Mouse (Mus musculus): Measurements from ENCODE around the gene Tmed5. TPM values are rescaled to one million over a fixed set of nuclear protein-coding genes. Genes with fewer than 3 reads are reported as not detected.

Tmed5 gene
- polyA plus RNA-seq, 1 experiment from 2014 or later, result 31.4 TPM

- Histone ChIP-seq H3K27me3 (ENCODE audit: low read depth, poor library complexity, severe bottlenecking) (no peaks in the 10 kb centered on the region), H3K36me3 (peaks cover 92% of the 10 kb centered on the region), H3K9me3 (replicated peaks) (no peaks in the 10 kb centered on the region), H3K4me3 (no peak overlapping the region), H3K27ac (replicated peaks) (no peak overlapping the region), H3K4me1 (no peaks in the 10 kb centered on the region)
- no peak for DNase-seq (ENCODE audit: low spot score)
- 44% methylated on average over 2 of the region's 2 CpGs for WGBS
These were observed 50.0 kb downstream of the Tmed5 start for GRCm38 (mm10) chr5:108082380-108082779.

GRCm38 (mm10) chr5:108079603-108080002, 52.8 kb downstream of the Tmed5 start:
- Histone ChIP-seq H3K4me1 (peaks cover 7% of the 10 kb centered on the region), H3K9me3 (replicated peaks) (no peaks in the 10 kb centered on the region; the same call in 1 of the 2 replicates), H3K27me3 (ENCODE audit: low read depth, poor library complexity, severe bottlenecking) (no peaks in the 10 kb centered on the region), H3K36me3 (peaks cover 92% of the 10 kb centered on the region), H3K4me3 (no peak overlapping the region), H3K27ac (replicated peaks) (no peak overlapping the region)
- no peak for DNase-seq (ENCODE audit: low spot score)

- Histone ChIP-seq H3K4me1 (peaks cover 7% of the 10 kb centered on the region), H3K27me3 (ENCODE audit: low read depth, poor library complexity, severe bottlenecking) (no peaks in the 10 kb centered on the region), H3K9me3 (replicated peaks) (no peaks in the 10 kb centered on the region; the same call in 1 of the 2 replicates), H3K27ac (replicated peaks) (no peak overlapping the region), H3K4me3 (no peak overlapping the region), H3K36me3 (peaks cover 94% of the 10 kb centered on the region)
- WGBS, result 50% methylated on average over 6 of the region's 6 CpGs
- DNase-seq (ENCODE audit: low spot score), result no peak
These were observed 55.4 kb downstream of the Tmed5 start for GRCm38 (mm10) chr5:108076833-108077540.

- no peaks in the 10 kb centered on the region; the same call in 1 of the 2 replicates for H3K9me3 ChIP-seq (replicated peaks)
- peaks cover 7% of the 10 kb centered on the region for H3K4me1 ChIP-seq
- H3K4me3 ChIP-seq, result no peak overlapping the region
- peaks cover 96% of the 10 kb centered on the region for H3K36me3 ChIP-seq
- no peaks in the 10 kb centered on the region for H3K27me3 ChIP-seq (ENCODE audit: low read depth, poor library complexity, severe bottlenecking)
- no peak for DNase-seq (ENCODE audit: low spot score)
- H3K27ac ChIP-seq (replicated peaks), result no peak overlapping the region
These were observed 56.2 kb downstream of the Tmed5 start for GRCm38 (mm10) chr5:108076241-108076640.

- no peak for DNase-seq (ENCODE audit: low spot score)
- no peaks in the 10 kb centered on the region for H3K27me3 ChIP-seq (ENCODE audit: low read depth, poor library complexity, severe bottlenecking)
- H3K9me3 ChIP-seq (replicated peaks), result no peaks in the 10 kb centered on the region; the same call in 1 of the 2 replicates
- peaks cover 12% of the 10 kb centered on the region for H3K4me1 ChIP-seq
- WGBS, result 86% methylated on average over 1 of the region's 1 CpGs
- no peak overlapping the region for H3K4me3 ChIP-seq
- H3K36me3 ChIP-seq, result peaks cover 100% of the 10 kb centered on the region
- no peak overlapping the region for H3K27ac ChIP-seq (replicated peaks)
These were observed 60.1 kb downstream of the Tmed5 start for GRCm38 (mm10) chr5:108072301-108072700.

- WGBS, result under 1% methylated on average over 59 of the region's 59 CpGs
- Histone ChIP-seq H3K4me3 (peak within 1 kb of the TSS; percentile 82), H3K27ac (replicated peaks) (peak within 1 kb of the TSS; percentile 96), H3K27me3 (ENCODE audit: low read depth, poor library complexity, severe bottlenecking) (no peaks in the 10 kb centered on the region), H3K4me1 (peaks cover 13% of the 10 kb centered on the region), H3K9me3 (replicated peaks) (no peaks in the 10 kb centered on the region; the same call in 1 of the 2 replicates), H3K36me3 (peaks cover 36% of the 10 kb centered on the region)
- DNase-seq (ENCODE audit: low spot score), result peak; percentile 96
These were observed 66.7 kb downstream of the Tmed5 start, which contains the start of gene Mtf2 for GRCm38 (mm10) chr5:108065465-108066411. Gene Mtf2, plus strand, starts transcription at chr5:108065674.

- Histone ChIP-seq H3K27ac (replicated peaks) (no peak overlapping the region), H3K27me3 (ENCODE audit: low read depth, poor library complexity, severe bottlenecking) (no peaks in the 10 kb centered on the region), H3K9me3 (replicated peaks) (no peaks in the 10 kb centered on the region), H3K36me3 (no peaks in the 10 kb centered on the region), H3K4me1 (no peaks in the 10 kb centered on the region), H3K4me3 (no peak overlapping the region)
- 92% methylated on average over 9 of the region's 9 CpGs for WGBS
- no peak for DNase-seq (ENCODE audit: low spot score)
These were observed 72.0 kb downstream of the Tmed5 start for GRCm38 (mm10) chr5:108060413-108060812.

Other genes starting within 250 kb of the Tmed5 start
- gene Rpl5, start 232.1 kb downstream of the Tmed5 start, polyA plus RNA-seq (2016; fragmentation: Nextera tagmentation; extraction: Ambion mirVana), result 79.8 and 89.8 TPM in 2 replicates
- gene Fam69a, start 145.5 kb downstream of the Tmed5 start, polyA plus RNA-seq (2016; fragmentation: Nextera tagmentation; extraction: Ambion mirVana), result 18.3 and 21.5 TPM in 2 replicates
- 136 and 146 TPM in 2 replicates for gene Mtf2, start 66.9 kb downstream of the Tmed5 start, polyA plus RNA-seq (2016; fragmentation: Nextera tagmentation; extraction: Ambion mirVana)
- 10.0 and 10.1 TPM in 2 replicates for gene Ccdc18, start 255 bp upstream of the Tmed5 start, polyA plus RNA-seq (2016; fragmentation: Nextera tagmentation; extraction: Ambion mirVana)
- gene Dr1, start 136.3 kb upstream of the Tmed5 start, polyA plus RNA-seq (2016; fragmentation: Nextera tagmentation; extraction: Ambion mirVana), result 50.6 and 51.8 TPM in 2 replicates
- 6.1 and 7.5 TPM in 2 replicates for gene Pigg, start 180.0 kb upstream of the Tmed5 start, polyA plus RNA-seq (2016; fragmentation: Nextera tagmentation; extraction: Ambion mirVana)
- gene Gm42517, start 235.3 kb upstream of the Tmed5 start, polyA plus RNA-seq (2016; fragmentation: Nextera tagmentation; extraction: Ambion mirVana), result 0.07 TPM in 1 of 2 replicates, not detected in the other